In the genomic region with DNA sequence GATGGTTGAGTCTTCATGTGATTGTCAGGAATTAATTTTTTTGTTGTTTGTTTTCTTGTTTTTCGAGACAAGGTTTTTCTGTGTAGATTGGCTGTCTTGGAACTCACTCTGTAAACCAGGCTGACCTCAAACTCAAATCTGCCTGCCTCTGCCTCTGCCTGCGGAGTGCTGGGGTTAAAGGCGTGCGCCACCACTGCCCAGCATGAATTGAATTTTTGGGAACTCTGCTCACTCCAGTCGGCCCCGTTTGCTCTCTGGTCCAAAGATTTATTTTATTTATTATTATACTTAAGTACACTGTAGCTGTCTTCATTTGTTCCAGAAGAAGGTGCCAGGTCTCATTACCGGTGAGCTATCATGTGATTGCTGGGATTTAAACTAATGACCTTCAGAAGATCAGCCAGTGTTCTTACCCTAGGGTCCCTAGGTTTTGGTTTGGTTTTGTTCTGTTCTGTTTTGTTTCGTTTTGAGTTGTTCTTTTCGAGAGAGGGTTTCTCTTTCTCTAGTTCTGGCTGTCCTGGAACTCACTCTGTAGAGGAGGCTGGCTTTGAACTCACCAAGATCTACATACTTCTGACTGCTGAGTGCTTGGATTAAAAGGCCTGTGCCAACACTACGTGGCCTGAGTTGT, we compare ENCODE assay signal across 8 mouse cellular contexts. TPM values are rescaled to one million over a fixed set of nuclear protein-coding genes. Genes with fewer than 3 reads are reported as not detected.
DNase-seq lines count a peak whose midpoint lies in the region; ATAC-seq lines count a peak whose summit lies in the region.

No protein-coding gene starts in this region.

- H3K27me3 ChIP-seq in hindbrain, embryonic 13.5 days, result 0 out of 2 replicates have a peak, but pooled peaks cover 3% of the 10 kb centered on the region
- no peaks in the 10 kb centered on the region for H3K27me3 ChIP-seq in midbrain, embryonic 11.5 days (ENCODE audit: control insufficient read depth, insufficient read depth, low read length)

- peaks cover 32% of the 10 kb centered on the region for H3K36me3 ChIP-seq in hindbrain, embryonic 13.5 days
- peaks cover 13% of the 10 kb centered on the region for H3K36me3 ChIP-seq in midbrain, embryonic 11.5 days (ENCODE audit: control insufficient read depth, insufficient read depth, low read length)

- H3K9me3 ChIP-seq in hindbrain, embryonic 13.5 days, result no peaks in the 10 kb centered on the region
- H3K9me3 ChIP-seq in midbrain, embryonic 11.5 days (ENCODE audit: control insufficient read depth, low read length), result no peaks in the 10 kb centered on the region

- WGBS in hindbrain, embryonic 13.5 days, result 59% methylated on average over 10 of the region's 10 CpGs
- WGBS in midbrain, embryonic 11.5 days, result 61% methylated on average over 10 of the region's 10 CpGs

- peak overlapping the region; percentile 71 for H3K27ac ChIP-seq in hindbrain, embryonic 13.5 days
- H3K27ac ChIP-seq in midbrain, embryonic 11.5 days (ENCODE audit: low read depth, low read length), result no peak overlapping the region

- peak; percentile 18 for DNase-seq in kidney, adult 11 months
- DNase-seq in kidney, postnatal 10 days, result no peak
- peak; percentile 46 for DNase-seq in adipocyte (ENCODE audit: low spot score)
- DNase-seq in midbrain, embryonic 11.5 days (ENCODE audit: low spot score, missing footprints), result no peak
- DNase-seq in ovary, adult 18-20 months (ENCODE audit: low spot score), result no peak
- DNase-seq in retina, embryonic 14.5 days (ENCODE audit: low spot score), result no peak

- peak; percentile 9; the same call in 1 of the 2 replicates for ATAC-seq in hindbrain, embryonic 13.5 days (ENCODE audit: low FRiP score)
- peak; percentile 10; the same call in 1 of the 2 replicates for ATAC-seq in midbrain, embryonic 11.5 days (ENCODE audit: low FRiP score)
- no peak for ATAC-seq in inflammation-experienced regulatory T-cells, adult 6 months

- H3K4me1 ChIP-seq in hindbrain, embryonic 13.5 days (replicated peaks), result peaks cover 46% of the 10 kb centered on the region
- H3K4me1 ChIP-seq in midbrain, embryonic 11.5 days (ENCODE audit: control insufficient read depth, insufficient read depth, low read length), result peaks cover 29% of the 10 kb centered on the region

- H3K4me3 ChIP-seq in hindbrain, embryonic 13.5 days, result peak overlapping the region; percentile 81
- H3K4me3 ChIP-seq in midbrain, embryonic 11.5 days (ENCODE audit: low read depth, low read length), result peak overlapping the region; percentile 94; the same call in 1 of the 2 replicates

- H3K9ac ChIP-seq in hindbrain, embryonic 13.5 days, result peak overlapping the region; percentile 56; the same call in 1 of the 2 replicates
- no peak overlapping the region; the same call in 1 of the 2 replicates for H3K9ac ChIP-seq in midbrain, embryonic 11.5 days (ENCODE audit: low read length)

- H3K4me2 ChIP-seq in hindbrain, embryonic 13.5 days, result peak overlapping the region; percentile 82
- H3K4me2 ChIP-seq in midbrain, embryonic 11.5 days, result peak overlapping the region; percentile 32

RNA-seq across cellular contexts. Expression of a gene that starts 0.6 kb away (rescaled TPM):
- polyA plus RNA-seq in hindbrain, embryonic 13.5 days (2015; fragmentation: Nextera tagmentation; extraction: Ambion mirVana), result 913 and 965 TPM in 2 replicates
- polyA plus RNA-seq in midbrain, embryonic 11.5 days (2014; fragmentation: Nextera tagmentation; extraction: Ambion mirVana), result 1,223 and 1,245 TPM in 2 replicates
- polyA plus RNA-seq in inflammation-experienced regulatory T-cells, adult 6 months (2017; shearing (Covaris generic)), result 1,000 to 10,000 TPM; 2,768 to 4,435 (median 3,801) TPM

RNA-seq across cellular contexts. Expression of a gene that starts 4.2 kb away (rescaled TPM):
- polyA plus RNA-seq in hindbrain, embryonic 13.5 days (2015; fragmentation: Nextera tagmentation; extraction: Ambion mirVana), result 53.2 TPM in 2 replicates
- 54.7 and 55.1 TPM in 2 replicates for polyA plus RNA-seq in midbrain, embryonic 11.5 days (2014; fragmentation: Nextera tagmentation; extraction: Ambion mirVana)
- polyA plus RNA-seq in inflammation-experienced regulatory T-cells, adult 6 months (2017; shearing (Covaris generic)), result 1 to 10 TPM in 1 of 3 experiments, not detected in 2; 1.4 TPM

RNA-seq across cellular contexts. Expression of a gene that starts 7.5 kb away (rescaled TPM):
- polyA plus RNA-seq in hindbrain, embryonic 13.5 days (2015; fragmentation: Nextera tagmentation; extraction: Ambion mirVana), result 7.0 and 8.3 TPM in 2 replicates
- polyA plus RNA-seq in midbrain, embryonic 11.5 days (2014; fragmentation: Nextera tagmentation; extraction: Ambion mirVana), result 7.9 and 8.5 TPM in 2 replicates
- 1 to 10 TPM; 2.7 to 3.6 (median 3.2) TPM for polyA plus RNA-seq in inflammation-experienced regulatory T-cells, adult 6 months (2017; shearing (Covaris generic))

RNA-seq across cellular contexts. Expression of a gene that starts 7.5 kb away (rescaled TPM):
- 6.6 and 6.7 TPM in 2 replicates for polyA plus RNA-seq in hindbrain, embryonic 13.5 days (2015; fragmentation: Nextera tagmentation; extraction: Ambion mirVana)
- 6.4 and 7.1 TPM in 2 replicates for polyA plus RNA-seq in midbrain, embryonic 11.5 days (2014; fragmentation: Nextera tagmentation; extraction: Ambion mirVana)
- polyA plus RNA-seq in inflammation-experienced regulatory T-cells, adult 6 months (2017; shearing (Covaris generic)), result 10 to 100 TPM in 2 of 3 experiments, 1 to 10 TPM in 1; 9.1 to 13.2 (median 11.3) TPM

RNA-seq across cellular contexts. Expression of a gene that starts 9.2 kb away (rescaled TPM):
- 2.5 and 3.3 TPM in 2 replicates for polyA plus RNA-seq in hindbrain, embryonic 13.5 days (2015; fragmentation: Nextera tagmentation; extraction: Ambion mirVana)
- 0.99 and 1.0 TPM in 2 replicates for polyA plus RNA-seq in midbrain, embryonic 11.5 days (2014; fragmentation: Nextera tagmentation; extraction: Ambion mirVana)
- polyA plus RNA-seq in inflammation-experienced regulatory T-cells, adult 6 months (2017; shearing (Covaris generic)), result 1 to 10 TPM; 1.9 to 5.4 (median 3.5) TPM

Comparison
In these comparisons a context has a peak if more than half of its experiments do, and no peak if none do; other contexts are left out.
1. DNase-seq: peak in kidney, adult 11 months (single experiment) and adipocyte (single experiment); none in kidney, postnatal 10 days (single experiment), midbrain, embryonic 11.5 days (single experiment), ovary, adult 18-20 months (single experiment) and retina, embryonic 14.5 days (single experiment).
2. RNA of a gene that starts 4.2 kb away (polyA plus RNA-seq): 54.7 to 55.1 TPM in midbrain, embryonic 11.5 days and 53.2 TPM in hindbrain, embryonic 13.5 days; 1.4 TPM in inflammation-experienced regulatory T-cells, adult 6 months; every median in the first group is over 10 times any median in the second.